Mouse (Mus musculus): Measurements from ENCODE around the gene Klrb1c. TPM values are rescaled to one million over a fixed set of nuclear protein-coding genes. Genes with fewer than 3 reads are reported as not detected.

Gene Klrb1c
- total RNA-seq, 1 experiment from 2014 or later, result 4.6 TPM

Other genes starting within 250 kb of the Klrb1c start
- not detected in 2 replicates for gene A2ml1, start 207.6 kb downstream of the Klrb1c start, total RNA-seq (2017)
- gene Klrb1a, start 165.7 kb downstream of the Klrb1c start, total RNA-seq (2017), result 3.1 TPM in 1 of 2 replicates, not detected in the other
- not detected in 2 replicates for gene Clec2h, start 126.8 kb downstream of the Klrb1c start, total RNA-seq (2017)
- gene Klrb1, start 66.2 kb downstream of the Klrb1c start, total RNA-seq (2017), result not detected in 2 replicates
- gene Gm44511, start 37.1 kb upstream of the Klrb1c start, total RNA-seq (2017), result 1.1 TPM in 1 of 2 replicates, not detected in the other
- 0.20 and 1.1 TPM in 2 replicates for gene Klrb1b, start 37.1 kb upstream of the Klrb1c start, total RNA-seq (2017)
- gene Clec2i, start 98.4 kb upstream of the Klrb1c start, total RNA-seq (2017), result 17.0 and 22.4 TPM in 2 replicates
- 109 and 150 TPM in 2 replicates for gene BC035044, start 101.9 kb upstream of the Klrb1c start, total RNA-seq (2017)
- gene Clec2g, start 145.2 kb upstream of the Klrb1c start, total RNA-seq (2017), result not detected in 2 replicates